Mouse (Mus musculus) 416B (cell line): ENCODE measurements around the gene Stpg4.
A peak's percentile ranks its signal among the peaks of the same experiment; 100 is the strongest.

Experiments used
- DNase-seq: peaks from one replicate; pipeline ENCODE4 v3.0.0; 2011; ENCODE audit warnings: low read depth

The Stpg4 gene

GRCm38 (mm10) chr17:87446767-87447611 is 19.4 kb upstream of the Stpg4 start, which contains the start of gene Calm2:
TSS of gene Calm2 (minus strand) at chr17:87446935.
- peak; percentile 94 for DNase-seq

- peak; percentile 48 for DNase-seq
These were observed 18.6 kb upstream of the Stpg4 start for GRCm38 (mm10) chr17:87445917-87446766.

- DNase-seq = peak; percentile 17
These were observed 17.9 kb upstream of the Stpg4 start for GRCm38 (mm10) chr17:87445337-87445916.

- DNase-seq = no peak
These were observed 17.2 kb upstream of the Stpg4 start for GRCm38 (mm10) chr17:87444763-87445162.

- no peak for DNase-seq
These were observed 14.0 kb upstream of the Stpg4 start for GRCm38 (mm10) chr17:87441537-87441936.

GRCm38 (mm10) chr17:87439441-87439840 is 11.9 kb upstream of the Stpg4 start:
- DNase-seq = no peak

GRCm38 (mm10) chr17:87433929-87434328 is 6.4 kb upstream of the Stpg4 start:
- no peak for DNase-seq

- no peak for DNase-seq
These were observed 5.2 kb upstream of the Stpg4 start for GRCm38 (mm10) chr17:87432743-87433142.

- no peak for DNase-seq
These were observed 4.8 kb upstream of the Stpg4 start for GRCm38 (mm10) chr17:87432314-87432713.

- DNase-seq = no peak
These were observed 1.9 kb upstream of the Stpg4 start for GRCm38 (mm10) chr17:87429431-87429830.

GRCm38 (mm10) chr17:87418082-87418481 is 9.5 kb downstream of the Stpg4 start:
- no peak for DNase-seq

- no peak for DNase-seq
These were observed 20.9 kb downstream of the Stpg4 start for GRCm38 (mm10) chr17:87406646-87407045.

- peak; percentile 83 for DNase-seq
These were observed 22.0 kb downstream of the Stpg4 start for GRCm38 (mm10) chr17:87405576-87405975.

GRCm38 (mm10) chr17:87403462-87403861 is 24.1 kb downstream of the Stpg4 start:
- no peak for DNase-seq

- no peak for DNase-seq
These were observed 25.1 kb downstream of the Stpg4 start for GRCm38 (mm10) chr17:87402444-87402843.

GRCm38 (mm10) chr17:87397088-87397487 is 30.5 kb downstream of the Stpg4 start:
- DNase-seq = no peak

- no peak for DNase-seq
These were observed 36.3 kb downstream of the Stpg4 start for GRCm38 (mm10) chr17:87391242-87391641.

GRCm38 (mm10) chr17:87387068-87387467 is 40.5 kb downstream of the Stpg4 start:
- DNase-seq = no peak

GRCm38 (mm10) chr17:87385835-87386234 is 41.7 kb downstream of the Stpg4 start:
- no peak for DNase-seq

GRCm38 (mm10) chr17:87380681-87381080 is 46.9 kb downstream of the Stpg4 start:
- no peak for DNase-seq

GRCm38 (mm10) chr17:87379821-87380220 is 47.7 kb downstream of the Stpg4 start:
- DNase-seq = no peak

GRCm38 (mm10) chr17:87379160-87379624 is 48.3 kb downstream of the Stpg4 start:
- DNase-seq = no peak
